Mouse (Mus musculus) gastrocnemius, postnatal 10 days (tissue): ENCODE measurements around the gene Tet3. TPM values are rescaled to one million over a fixed set of nuclear protein-coding genes. Genes with fewer than 3 reads are reported as not detected.

Experiments used
- DNase-seq: peaks from one replicate; pipeline ENCODE4 v3.0.0; 2021; ENCODE audit warnings: mixed read lengths
- total RNA-seq, 2 experiments: library from RNA; stranded (reverse); gene quantifications; 2 replicates each; pipeline ENCODE4 v1.2.3; 2021

Gene Tet3
- total RNA-seq, 2 experiments from 2014 or later = 41.5 to 47.0 TPM

DNA sequence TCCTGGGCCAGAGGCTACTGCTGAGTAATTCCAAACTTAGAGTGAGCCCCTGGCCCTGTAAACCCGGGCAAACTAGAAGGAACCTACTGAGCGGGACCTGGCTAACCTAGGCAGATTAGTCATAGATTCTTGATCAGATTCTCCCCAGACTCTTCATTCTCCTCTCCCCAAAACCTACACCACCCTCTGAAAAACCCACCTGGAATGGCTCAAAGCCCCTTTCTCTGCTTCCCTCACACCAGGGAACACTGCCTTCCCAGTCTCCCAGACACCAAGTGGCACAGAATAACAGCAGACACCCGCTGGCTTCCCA, 18.7 kb downstream of the Tet3 start:
- no peak for DNase-seq

- DNase-seq = no peak
Observed at GRCm38 (mm10) chr6:83439781-83440180, 19.1 kb downstream of the Tet3 start.

GRCm38 (mm10) chr6:83439119-83439767, 19.6 kb downstream of the Tet3 start:
- no peak for DNase-seq

- no peak for DNase-seq
Observed at GRCm38 (mm10) chr6:83438584-83438983, 20.3 kb downstream of the Tet3 start.

- DNase-seq = no peak
Observed at GRCm38 (mm10) chr6:83437802-83438201, 21.1 kb downstream of the Tet3 start.

- no peak for DNase-seq
Observed at GRCm38 (mm10) chr6:83437225-83437624, 21.7 kb downstream of the Tet3 start.

DNA sequence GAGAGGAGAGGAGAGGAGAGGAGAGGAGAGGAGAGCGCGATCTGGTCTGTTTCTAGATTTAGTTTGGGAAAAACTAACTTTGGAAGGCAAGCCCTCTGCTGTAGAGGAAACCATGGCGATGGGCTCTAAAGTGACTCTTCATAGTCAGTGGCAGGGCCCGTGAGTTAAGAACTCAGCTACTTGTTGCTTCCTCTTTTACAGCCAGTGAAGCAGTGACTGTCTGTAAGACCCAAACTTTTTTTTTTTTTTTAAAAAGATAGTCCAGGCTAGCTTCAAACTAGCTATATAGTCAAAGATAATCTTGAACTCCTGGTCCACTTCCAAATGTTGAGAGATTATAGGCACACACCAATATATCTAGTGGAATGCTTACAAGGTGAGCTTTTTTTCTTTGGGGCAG, 22.3 kb downstream of the Tet3 start:
- no peak for DNase-seq

- DNase-seq = no peak
Observed at GRCm38 (mm10) chr6:83435174-83435573, 23.7 kb downstream of the Tet3 start.

- no peak for DNase-seq
Observed at GRCm38 (mm10) chr6:83433546-83433945, 25.3 kb downstream of the Tet3 start.

DNA sequence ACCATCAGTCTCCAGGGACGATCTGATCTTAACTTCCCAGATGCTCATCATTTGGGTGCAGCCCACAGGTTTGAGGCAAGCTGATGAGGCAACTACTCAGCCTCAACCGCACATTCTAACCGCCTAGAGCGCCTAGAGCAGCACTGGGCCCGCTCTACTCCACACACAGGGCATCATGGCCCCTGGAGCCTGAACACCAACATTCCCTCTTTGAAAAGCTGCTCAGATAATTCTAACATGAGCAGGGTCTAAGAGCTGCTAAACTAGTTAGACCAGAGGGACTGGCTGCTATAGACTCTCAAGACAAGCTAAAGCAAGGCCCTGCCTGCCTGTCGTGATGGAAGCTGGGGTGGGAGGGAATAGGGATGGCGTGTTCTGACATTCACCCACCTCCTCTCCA, 25.9 kb downstream of the Tet3 start:
- no peak for DNase-seq

DNA sequence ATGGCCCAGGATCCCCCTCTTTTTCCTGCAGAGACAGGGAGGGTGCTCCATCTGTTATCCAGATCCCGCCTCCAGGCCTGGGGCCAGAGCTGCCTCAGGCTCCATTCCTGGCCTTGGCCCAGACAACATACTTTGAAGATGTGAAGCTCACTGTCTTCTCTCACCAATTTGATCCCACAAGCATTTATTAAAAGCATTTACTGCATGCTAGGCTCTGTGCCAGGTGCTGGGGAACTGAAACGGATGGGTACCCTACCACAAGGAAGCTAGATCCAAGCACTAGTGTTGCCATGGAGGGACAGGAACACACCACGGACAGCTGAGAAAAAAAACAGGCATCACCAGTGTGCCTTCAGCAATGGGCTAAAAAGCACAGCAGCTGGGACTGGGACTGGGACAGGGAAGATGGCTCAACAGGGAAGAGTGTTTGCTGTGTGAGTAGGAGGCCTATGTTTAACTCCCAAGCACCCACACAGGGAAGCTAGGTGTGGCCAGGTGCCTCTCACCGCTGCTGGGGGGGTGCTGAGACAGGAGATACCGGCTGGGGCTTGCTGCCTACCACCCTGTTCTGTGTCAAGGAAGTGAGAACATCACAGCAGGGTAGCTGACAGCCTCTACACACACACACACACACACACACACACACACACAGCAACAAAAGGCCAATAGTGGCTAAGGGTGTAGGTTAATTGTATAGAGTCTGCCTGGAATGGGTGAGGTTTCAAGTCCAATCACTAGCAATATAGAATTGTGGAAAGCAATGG, 30.7 kb downstream of the Tet3 start:
- DNase-seq = peak; percentile 65

DNA sequence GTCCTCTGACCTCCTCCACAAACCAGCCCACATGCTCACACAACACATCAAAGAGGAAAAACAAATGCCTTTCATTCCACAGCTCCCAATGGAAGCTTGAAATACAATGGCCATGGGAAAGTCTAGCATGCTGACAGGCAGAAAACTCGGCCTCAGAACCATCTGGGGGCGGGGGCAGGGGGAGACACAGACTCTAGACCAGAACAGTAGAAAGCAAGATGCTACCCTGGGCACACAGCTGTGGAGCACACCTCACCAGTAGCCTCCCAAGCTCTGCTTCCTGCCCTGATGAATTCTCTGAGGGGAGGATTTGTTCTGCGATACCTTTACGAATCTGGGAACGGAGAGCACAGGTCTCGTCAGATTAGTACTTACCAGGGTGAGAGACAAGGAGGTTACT, 31.4 kb downstream of the Tet3 start:
- no peak for DNase-seq

DNA sequence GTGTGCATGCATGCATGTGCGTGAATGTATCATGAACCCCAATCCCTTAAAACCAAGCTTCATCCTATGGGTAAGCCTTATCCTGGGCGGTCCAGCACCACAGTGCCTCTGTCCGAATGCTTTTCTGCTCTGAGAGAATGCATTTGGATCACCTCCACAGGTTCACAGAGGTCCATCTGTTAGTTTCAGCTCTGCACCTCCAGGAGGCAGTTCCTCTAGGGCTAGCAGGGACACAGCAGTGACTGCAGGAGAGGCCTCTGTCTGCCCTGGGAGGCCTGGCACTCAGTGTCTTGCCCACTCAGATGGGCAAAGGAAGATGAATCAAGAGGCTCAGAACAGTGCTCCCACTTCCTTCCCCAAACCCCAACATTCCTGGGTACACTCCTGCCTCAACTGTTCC, 32.3 kb downstream of the Tet3 start:
- no peak for DNase-seq

DNA sequence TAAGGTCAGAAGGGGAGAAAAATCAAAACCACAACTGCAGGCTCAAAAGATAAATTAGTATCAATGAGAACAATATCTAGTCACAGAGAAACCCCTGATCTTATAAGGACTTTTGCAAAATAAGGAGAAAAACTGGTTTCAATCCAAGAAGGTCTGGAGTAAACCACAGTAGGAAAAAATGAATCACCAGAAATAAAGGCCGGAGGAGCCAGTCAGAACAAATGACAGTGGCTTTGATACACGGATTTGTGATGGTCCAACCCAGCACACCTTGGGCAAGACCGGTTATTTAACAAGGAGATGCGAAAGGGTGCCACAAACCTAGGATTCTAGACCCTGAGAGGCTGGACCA, 34.9 kb downstream of the Tet3 start:
- DNase-seq = no peak

DNA sequence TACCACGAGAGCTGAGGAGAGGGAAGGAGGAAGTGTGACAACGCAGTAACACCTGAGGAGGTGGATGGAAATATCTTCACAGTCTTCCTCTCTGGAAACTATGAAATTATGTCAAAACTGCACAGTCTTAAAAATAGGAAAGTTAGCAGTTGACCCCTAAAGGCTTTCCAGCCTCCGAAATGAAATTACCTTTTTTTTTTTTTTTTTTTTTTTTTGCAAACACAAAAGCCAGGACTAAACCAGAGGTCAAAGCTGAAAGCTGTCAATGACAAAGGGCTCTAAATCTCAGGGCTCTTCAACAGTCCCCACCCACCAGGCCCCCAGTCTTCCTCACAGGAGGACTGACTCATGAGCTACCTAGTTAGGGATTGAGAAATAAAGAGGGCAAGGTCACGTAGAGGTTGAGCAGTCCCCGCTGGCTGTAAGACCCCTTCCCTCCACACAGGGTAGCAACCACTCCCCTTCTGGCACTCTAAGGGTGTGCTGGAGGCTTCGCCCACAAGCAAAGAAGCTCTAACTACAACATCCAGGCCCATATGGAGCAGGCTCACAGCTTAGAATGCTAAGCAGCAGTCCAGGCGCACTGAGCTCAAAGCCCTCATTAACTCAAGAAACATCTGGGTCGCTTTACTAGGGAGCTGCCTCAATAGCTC, 35.4 kb downstream of the Tet3 start:
- DNase-seq = no peak

GRCm38 (mm10) chr6:83421866-83422649, 36.8 kb downstream of the Tet3 start:
- no peak for DNase-seq

DNA sequence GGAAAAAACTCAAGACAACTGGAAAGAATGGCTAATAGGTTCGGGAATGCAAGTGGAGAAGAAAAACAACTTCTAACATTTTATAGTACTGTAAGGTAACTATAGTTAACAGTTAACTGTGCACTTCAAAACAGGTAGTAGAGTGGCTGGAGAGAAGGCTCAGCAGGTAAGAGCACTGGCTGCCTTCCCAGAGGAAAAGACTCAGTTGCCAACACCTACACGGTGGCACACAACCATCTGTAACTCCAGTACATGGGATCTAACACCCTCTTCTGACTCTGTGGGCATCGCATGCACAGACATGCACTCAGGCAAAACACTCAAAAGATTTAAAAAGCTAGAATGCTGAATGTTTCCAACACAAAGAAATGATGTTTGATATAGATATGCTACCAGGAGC, 39.4 kb downstream of the Tet3 start:
- DNase-seq = no peak

DNA sequence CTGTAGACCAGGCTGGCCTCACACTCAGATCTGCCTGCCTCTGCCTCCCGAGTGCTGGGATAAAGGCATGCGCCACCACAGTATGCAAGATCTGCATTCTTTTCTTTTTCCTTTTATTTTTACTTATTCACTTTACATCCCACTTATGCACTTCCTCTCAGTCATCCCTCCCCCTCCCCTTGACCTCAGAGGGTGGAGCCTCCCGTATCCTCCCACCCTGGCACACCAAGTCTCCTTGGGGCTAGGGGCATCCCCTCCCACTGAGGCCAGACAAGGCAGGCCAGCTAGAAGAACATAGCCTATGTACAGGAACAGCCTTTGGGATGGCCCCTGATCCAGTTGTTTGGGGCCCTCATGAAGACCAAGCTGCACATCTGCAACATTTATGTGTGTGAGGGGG, 41.4 kb downstream of the Tet3 start:
- DNase-seq = no peak

- DNase-seq = no peak
Observed at GRCm38 (mm10) chr6:83417104-83417502, 41.8 kb downstream of the Tet3 start.

GRCm38 (mm10) chr6:83416261-83417103, 42.4 kb downstream of the Tet3 start:
- no peak for DNase-seq

- DNase-seq = no peak
Observed at GRCm38 (mm10) chr6:83415356-83415940, 43.4 kb downstream of the Tet3 start.
